Mouse (Mus musculus): ENCODE results near the gene Dnajc13.

GRCm38 (mm10) chr9:104277528-104278162, 14.9 kb upstream of the Dnajc13 start:
- TF ChIP-seq CTCF (IDR thresholded peaks at IDR 0.05; ENCODE audit: borderline replicate concordance, insufficient read depth, low read length) (no peak), POLR2A (IDR thresholded peaks at IDR 0.05; ENCODE audit: low read depth, low read length) (no peak)
